Mouse (Mus musculus) heart, embryonic 14.5 days (tissue): ENCODE data around the gene Anks1. TPM values are rescaled to one million over a fixed set of nuclear protein-coding genes. Genes with fewer than 3 reads are reported as not detected.
"Not testable (repeated sequence)": the region's sequence is repeated elsewhere in the genome, so short reads cannot be mapped to it uniquely, and the experiment has no call there.

Source experiments
- ATAC-seq: fragments of 200-750 bp; cut with Nextera tagmentation; 2 replicates; pipeline ENCODE4 v1.8.0; 2017; ENCODE audit warnings: low read depth, moderate TSS enrichment; ENCODE audit not compliant: insufficient number of reproducible peaks, insufficient read depth, low FRiP score
- H3K27ac ChIP-seq, 2 experiments: fragments of 200-500 bp in 1 of 2; fragments of 300-500 bp in 1 of 2; sonication (generic) in 1 of 2; replicated peaks in 1 of 2; 2 replicates each; pipeline ENCODE4 v1.5.1; 2012 to 2014; ENCODE audit warnings: low read depth in 2 of 2, low read length in 2 of 2, control low read depth in 1 of 2, mild to moderate bottlenecking in 1 of 2, mixed read lengths in 1 of 2; ENCODE audit not compliant: control insufficient read depth in 1 of 2, insufficient read depth in 1 of 2
- H3K27me3 ChIP-seq: fragments of 300-500 bp; sonication (generic); 2 replicates; pipeline ENCODE4 v1.6.1; 2014; ENCODE audit warnings: mild to moderate bottlenecking, low read length, control low read depth; ENCODE audit not compliant: control insufficient read depth, insufficient read depth
- H3K36me3 ChIP-seq: fragments of 300-500 bp; sonication (generic); 2 replicates; pipeline ENCODE4 v1.6.1; 2014; ENCODE audit warnings: mild to moderate bottlenecking, control low read depth, low read length, mixed read lengths; ENCODE audit not compliant: control insufficient read depth, insufficient read depth
- H3K4me1 ChIP-seq, 2 experiments: fragments of 200-500 bp in 1 of 2; fragments of 300-500 bp in 1 of 2; sonication (generic) in 1 of 2; 2 replicates each; pipeline ENCODE4 v1.6.1; 2012 to 2014; ENCODE audit warnings: low read length in 2 of 2, control low read depth in 1 of 2, mixed read lengths in 1 of 2; ENCODE audit not compliant: control insufficient read depth in 2 of 2, insufficient read depth in 2 of 2
- H3K4me2 ChIP-seq: fragments of 300-500 bp; sonication (generic); 2 replicates; pipeline ENCODE4 v1.6.1; 2014; ENCODE audit warnings: mild to moderate bottlenecking, low read length
- H3K4me3 ChIP-seq, 2 experiments: fragments of 200-500 bp in 1 of 2; fragments of 300-500 bp in 1 of 2; sonication (generic) in 1 of 2; 2 replicates each; pipeline ENCODE4 v1.5.1; 2012 to 2014; ENCODE audit warnings: low read length in 2 of 2, mild to moderate bottlenecking in 2 of 2, control low read depth in 1 of 2, low read depth in 1 of 2, moderate library complexity in 1 of 2; ENCODE audit not compliant: control insufficient read depth in 1 of 2, insufficient read depth in 1 of 2
- H3K9ac ChIP-seq: fragments of 300-500 bp; sonication (generic); 2 replicates; pipeline ENCODE4 v1.6.1; 2014; ENCODE audit warnings: mild to moderate bottlenecking, low read length
- H3K9me3 ChIP-seq: fragments of 300-500 bp; sonication (generic); 2 replicates; pipeline ENCODE4 v1.6.1; 2016; ENCODE audit warnings: low read length, control low read depth; ENCODE audit not compliant: control insufficient read depth
- WGBS: fragments of 180-500 bp; shearing (Covaris S2); extraction: QIAGEN DNeasy Blood & Tissue Kit; methylation state at CpG from one replicate; pipeline ENCODE4 v1.1.7; 2014; 5-methylcytosine and 5-hydroxymethylcytosine counted together
- polyA plus RNA-seq: library from polyadenylated mRNA; unstranded; fragments of >200 nt; fragmentation: Nextera tagmentation; extraction: Ambion mirVana; gene quantifications from 2 replicates; pipeline ENCODE4 v1.2.1, GENCODE M21; 2014

Gene Anks1
- polyA plus RNA-seq, 1 experiment from 2014 or later: 11.8 TPM

- H3K27me3 ChIP-seq: not testable (repeated sequence)
Observed at GRCm38 (mm10) chr17:27999683-28000273, 90.7 kb downstream of the Anks1 start.

DNA sequence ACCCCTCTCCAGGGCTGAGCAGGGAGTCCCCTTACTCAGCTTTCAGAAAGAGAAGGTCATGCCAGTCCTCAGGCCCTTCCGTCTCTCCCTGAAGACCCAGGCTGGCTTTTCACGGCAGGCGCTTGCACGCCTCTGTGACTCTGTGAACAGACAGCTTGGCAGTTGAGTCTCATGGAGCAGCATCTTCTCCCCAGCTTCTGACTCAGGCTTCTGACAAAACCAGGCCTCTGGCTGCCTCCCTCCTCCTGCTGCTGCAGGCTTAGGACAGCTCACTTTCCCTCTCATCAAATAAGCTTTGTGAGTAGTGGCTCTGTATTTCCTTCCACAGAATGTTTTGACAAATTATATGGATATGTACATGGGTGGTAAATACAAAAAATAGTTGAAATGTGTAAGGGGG, 91.3 kb downstream of the Anks1 start:
- no peaks in the 10 kb centered on the region for H3K9me3 ChIP-seq
- H3K27ac ChIP-seq: no peak overlapping the region
- ATAC-seq: no peak
- peaks cover 49% of the 10 kb centered on the region for H3K36me3 ChIP-seq
- H3K4me1 ChIP-seq: no peaks in the 10 kb centered on the region
- H3K4me3 ChIP-seq: no peak overlapping the region
- H3K9ac ChIP-seq: no peak overlapping the region
- 81% methylated on average over 4 of the region's 4 CpGs for WGBS
- no peaks in the 10 kb centered on the region for H3K27me3 ChIP-seq
- no peak overlapping the region for H3K4me2 ChIP-seq

More at GRCm38 (mm10) chr17:27999683-28000273, 90.7 kb downstream of the Anks1 start:
- H3K27ac ChIP-seq, H3K4me1 ChIP-seq, H3K4me2 ChIP-seq, H3K4me3 ChIP-seq, H3K9ac ChIP-seq, ATAC-seq, H3K9me3 ChIP-seq: not testable (repeated sequence)
- WGBS: 79% methylated on average over 13 of the region's 13 CpGs
- H3K36me3 ChIP-seq: peaks cover 50% of the 10 kb centered on the region

- H3K4me1 ChIP-seq: peaks cover 0 to under 1% of the 10 kb centered on the region in 2 experiments; a peak in 1 of 4 replicates
- H3K27ac ChIP-seq: no peak overlapping the region
- H3K4me3 ChIP-seq: no peak overlapping the region
- H3K36me3 ChIP-seq: peaks cover 44% of the 10 kb centered on the region
- ATAC-seq: no peak
- H3K9ac ChIP-seq: no peak overlapping the region
- no peak overlapping the region for H3K4me2 ChIP-seq
- 68% methylated on average over 1 of the region's 1 CpGs for WGBS
- no peaks in the 10 kb centered on the region for H3K27me3 ChIP-seq
- H3K9me3 ChIP-seq: no peaks in the 10 kb centered on the region
Observed at GRCm38 (mm10) chr17:28000851-28001250, 91.7 kb downstream of the Anks1 start.

DNA sequence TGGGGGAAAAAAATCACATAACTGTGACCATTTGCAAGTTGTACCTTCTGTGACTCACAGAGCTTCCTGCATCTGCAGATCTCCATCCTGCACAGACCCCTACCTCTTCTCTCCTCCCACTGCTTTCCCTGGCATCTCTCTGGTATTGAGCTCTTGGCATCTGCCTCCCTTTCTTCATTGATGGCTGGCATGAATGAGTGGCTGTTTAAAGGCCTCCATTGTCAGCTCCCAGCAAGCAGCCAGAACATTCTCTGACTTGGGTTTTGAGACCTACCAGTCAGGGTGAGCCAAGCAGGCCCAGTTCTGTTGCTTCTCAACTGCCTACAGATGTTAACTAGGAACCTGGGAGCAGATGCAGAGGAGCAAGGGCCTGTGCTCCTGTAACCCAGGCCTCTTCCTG, 96.3 kb downstream of the Anks1 start:
- no peaks in the 10 kb centered on the region for H3K9me3 ChIP-seq
- no peak overlapping the region for H3K9ac ChIP-seq
- no peak overlapping the region for H3K4me2 ChIP-seq
- H3K36me3 ChIP-seq: peaks cover 26% of the 10 kb centered on the region
- H3K27ac ChIP-seq: no peak overlapping the region
- no peak for ATAC-seq
- H3K4me1 ChIP-seq: peaks cover 24 to 35% of the 10 kb centered on the region in 2 experiments
- H3K27me3 ChIP-seq: no peaks in the 10 kb centered on the region
- no peak overlapping the region for H3K4me3 ChIP-seq

DNA sequence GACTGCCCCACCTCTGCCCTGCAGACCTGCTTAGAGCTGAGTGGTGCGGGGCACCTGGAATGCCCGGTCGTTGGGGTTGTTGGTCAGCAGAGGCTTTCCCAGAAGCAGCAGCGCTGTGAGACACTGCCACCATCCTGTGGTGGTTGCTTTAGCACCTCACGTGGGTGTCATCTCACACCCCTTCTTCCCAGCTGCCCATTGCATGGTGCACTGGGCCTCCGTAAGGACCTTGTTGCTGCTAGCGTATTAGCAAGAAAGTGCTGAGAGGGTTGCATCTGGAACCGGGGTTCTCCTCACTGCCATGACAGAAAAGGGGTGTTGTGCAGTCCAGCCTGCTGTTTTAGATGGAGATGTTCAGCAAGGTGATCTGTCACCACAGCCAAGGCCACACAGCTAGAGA, 97.1 kb downstream of the Anks1 start:
- Histone ChIP-seq H3K4me2 (no peak overlapping the region), H3K27ac (peak overlapping the region in 1 of 2 experiments; percentile 90; a peak in 3 of 4 replicates), H3K9me3 (no peaks in the 10 kb centered on the region), H3K4me1 (peaks cover 30 to 42% of the 10 kb centered on the region in 2 experiments), H3K27me3 (no peaks in the 10 kb centered on the region), H3K36me3 (peaks cover 26% of the 10 kb centered on the region), H3K4me3 (no peak overlapping the region), H3K9ac (peak overlapping the region; percentile 73)
- 83% methylated on average over 8 of the region's 8 CpGs for WGBS
- no peak for ATAC-seq

DNA sequence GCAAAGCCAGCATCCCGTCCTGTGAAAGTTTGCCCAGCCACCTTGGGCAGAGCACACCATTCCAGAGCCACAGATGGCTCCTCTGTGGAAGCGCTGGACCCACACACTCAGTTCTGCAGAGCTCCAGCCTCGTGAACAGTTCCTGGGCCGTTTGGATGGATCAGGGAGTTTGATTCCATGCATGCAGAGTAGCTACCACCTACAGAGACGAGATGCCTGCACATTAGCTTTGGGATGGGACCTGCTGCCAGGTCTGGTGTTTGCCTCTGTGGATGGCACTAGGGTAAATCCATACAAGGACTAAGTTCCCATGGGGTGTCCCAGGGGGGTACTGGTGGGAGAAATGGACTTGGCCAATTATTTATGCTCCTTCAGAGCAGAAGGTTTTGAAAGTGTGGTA, 97.5 kb downstream of the Anks1 start:
- Histone ChIP-seq H3K36me3 (peaks cover 26% of the 10 kb centered on the region), H3K9me3 (no peaks in the 10 kb centered on the region), H3K4me1 (peaks cover 30 to 42% of the 10 kb centered on the region in 2 experiments), H3K4me3 (no peak overlapping the region), H3K27ac (peak overlapping the region; percentile 73 to 90), H3K9ac (peak overlapping the region; percentile 73), H3K27me3 (no peaks in the 10 kb centered on the region), H3K4me2 (peak overlapping the region; percentile 66)
- WGBS: 75% methylated on average over 5 of the region's 5 CpGs
- no peak for ATAC-seq

- ATAC-seq: peak; percentile 64
- peak overlapping the region; percentile 27 for H3K4me3 ChIP-seq
- peaks cover 25% of the 10 kb centered on the region for H3K36me3 ChIP-seq
- no peaks in the 10 kb centered on the region for H3K9me3 ChIP-seq
- H3K9ac ChIP-seq: peak overlapping the region; percentile 73
- no peaks in the 10 kb centered on the region for H3K27me3 ChIP-seq
- peak overlapping the region; percentile 90 to 91 for H3K27ac ChIP-seq
- peaks cover 30 to 43% of the 10 kb centered on the region in 2 experiments for H3K4me1 ChIP-seq
- WGBS: 13% methylated on average over 28 of the region's 29 CpGs
- peak overlapping the region; percentile 66 for H3K4me2 ChIP-seq
Observed at GRCm38 (mm10) chr17:28007179-28007811, 98.2 kb downstream of the Anks1 start.
